Mouse (Mus musculus) embryonic facial prominence, embryonic 14.5 days (tissue): ENCODE measurements around the gene Gm49486. TPM values are rescaled to one million over a fixed set of nuclear protein-coding genes. Genes with fewer than 3 reads are reported as not detected.

Source experiments
- ATAC-seq: fragments of 200-750 bp; cut with Nextera tagmentation; 2 replicates; pipeline ENCODE4 v1.8.0; 2017; ENCODE audit warnings: low read depth, moderate number of reproducible peaks, moderate TSS enrichment
- DNase-seq: peaks from one replicate; pipeline ENCODE4 v3.0.0-alpha.2; 2015; ENCODE audit warnings: low spot score
- H3K27ac ChIP-seq: fragments of 300-500 bp; sonication (generic); replicated peaks from 2 replicates; pipeline ENCODE4 v1.5.1; 2014; ENCODE audit warnings: low read depth, mild to moderate bottlenecking, low read length, moderate library complexity
- H3K27me3 ChIP-seq: fragments of 300-500 bp; sonication (generic); replicated peaks from 2 replicates; pipeline ENCODE4 v1.6.1; 2014; ENCODE audit warnings: low read length; ENCODE audit not compliant: control insufficient read depth, insufficient read depth
- H3K36me3 ChIP-seq: fragments of 300-500 bp; sonication (generic); 2 replicates; pipeline ENCODE4 v1.6.1; 2014; ENCODE audit warnings: low read length, mixed read lengths; ENCODE audit not compliant: control insufficient read depth, insufficient read depth
- H3K4me1 ChIP-seq: fragments of 300-500 bp; sonication (generic); 2 replicates; pipeline ENCODE4 v1.6.1; 2014; ENCODE audit warnings: antibody characterized with exemption, low read length; ENCODE audit not compliant: control insufficient read depth, insufficient read depth
- H3K4me2 ChIP-seq: fragments of 300-500 bp; sonication (generic); 2 replicates; pipeline ENCODE4 v1.6.1; 2014; ENCODE audit warnings: low read depth, mild to moderate bottlenecking, low read length, moderate library complexity, mixed read lengths
- H3K4me3 ChIP-seq: fragments of 300-500 bp; sonication (generic); 2 replicates; pipeline ENCODE4 v1.5.1; 2014; ENCODE audit warnings: low read depth, mild to moderate bottlenecking, low read length
- H3K9ac ChIP-seq: fragments of 300-500 bp; sonication (generic); 2 replicates; pipeline ENCODE4 v1.6.1; 2014; ENCODE audit warnings: low read depth, mild to moderate bottlenecking, low read length, moderate library complexity, mixed read lengths
- H3K9me3 ChIP-seq: fragments of 300-500 bp; sonication (generic); 2 replicates; pipeline ENCODE4 v1.6.1; 2016; ENCODE audit warnings: low read length; ENCODE audit not compliant: control insufficient read depth
- WGBS: fragments of 180-500 bp; shearing (Covaris S2); extraction: QIAGEN DNeasy Blood & Tissue Kit; methylation state at CpG from one replicate; pipeline ENCODE4 v1.1.7; 2014; 5-methylcytosine and 5-hydroxymethylcytosine counted together
- polyA plus RNA-seq: library from polyadenylated mRNA; unstranded; fragments of >200 nt; fragmentation: Nextera tagmentation; extraction: Ambion mirVana; gene quantifications from 2 replicates; pipeline ENCODE4 v1.2.1, GENCODE M21; 2014

Gm49486 gene
- polyA plus RNA-seq, 1 experiment from 2014 or later: 1.1 TPM

- DNase-seq (no peak), ATAC-seq (no peak)
- Histone ChIP-seq H3K4me3 (no peak overlapping the region), H3K9me3 (no peaks in the 10 kb centered on the region), H3K36me3 (0 out of 2 replicates have a peak, but pooled peaks cover 5% of the 10 kb centered on the region), H3K4me1 (no peaks in the 10 kb centered on the region), H3K27ac (no peak overlapping the region), H3K4me2 (no peak overlapping the region), H3K27me3 (no peaks in the 10 kb centered on the region), H3K9ac (no peak overlapping the region)
- WGBS: 73% methylated on average over 2 of the region's 2 CpGs
These were observed 70.5 kb downstream of the Gm49486 start for GRCm38 (mm10) chr15:79299563-79300155.

- Histone ChIP-seq H3K9ac (no peak overlapping the region), H3K4me1 (no peaks in the 10 kb centered on the region), H3K36me3 (peaks cover 15% of the 10 kb centered on the region; the same call in 1 of the 2 replicates), H3K27me3 (no peaks in the 10 kb centered on the region), H3K9me3 (no peaks in the 10 kb centered on the region), H3K27ac (no peak overlapping the region), H3K4me2 (no peak overlapping the region), H3K4me3 (no peak overlapping the region)
- DNase-seq: no peak
- ATAC-seq: no peak
- 88% methylated on average over 4 of the region's 8 CpGs for WGBS
These were observed 74.5 kb downstream of the Gm49486 start for GRCm38 (mm10) chr15:79303725-79304124.

GRCm38 (mm10) chr15:79304832-79305231, 75.6 kb downstream of the Gm49486 start:
- Histone ChIP-seq H3K27ac (no peak overlapping the region), H3K9ac (no peak overlapping the region), H3K4me3 (no peak overlapping the region), H3K4me1 (no peaks in the 10 kb centered on the region), H3K27me3 (no peaks in the 10 kb centered on the region), H3K4me2 (no peak overlapping the region), H3K36me3 (peaks cover 15% of the 10 kb centered on the region; the same call in 1 of the 2 replicates), H3K9me3 (no peaks in the 10 kb centered on the region)
- DNase-seq: no peak
- ATAC-seq: no peak
- WGBS: 61% methylated on average over 3 of the region's 5 CpGs

GRCm38 (mm10) chr15:79306043-79306637, 76.9 kb downstream of the Gm49486 start:
- no peak overlapping the region for H3K27ac ChIP-seq
- DNase-seq (no peak), ATAC-seq (no peak)
- 79% methylated on average over 23 of the region's 23 CpGs for WGBS
- no peak overlapping the region for H3K9ac ChIP-seq
- no peaks in the 10 kb centered on the region for H3K27me3 ChIP-seq
- peaks cover 17% of the 10 kb centered on the region for H3K36me3 ChIP-seq
- no peaks in the 10 kb centered on the region for H3K9me3 ChIP-seq
- H3K4me3 ChIP-seq: no peak overlapping the region
- no peaks in the 10 kb centered on the region for H3K4me1 ChIP-seq
- no peak overlapping the region for H3K4me2 ChIP-seq

Other genes with a start within 250 kb of the Gm49486 start
- 168 and 202 TPM in 2 replicates for gene H1f0, start 200.9 kb upstream of the Gm49486 start, polyA plus RNA-seq
- not detected in 2 replicates for gene Galr3, start 187.5 kb upstream of the Gm49486 start, polyA plus RNA-seq
- 42.6 and 43.6 TPM in 2 replicates for gene Ankrd54, start 166.5 kb upstream of the Gm49486 start, polyA plus RNA-seq
- 197 and 220 TPM in 2 replicates for gene Eif3l, start 154.2 kb upstream of the Gm49486 start, polyA plus RNA-seq
- 10.5 and 10.8 TPM in 2 replicates for gene Micall1, start 120.5 kb upstream of the Gm49486 start, polyA plus RNA-seq
- gene Polr2f, start 88.4 kb upstream of the Gm49486 start, polyA plus RNA-seq: 305 TPM in 2 replicates
- 8.5 and 12.2 TPM in 2 replicates for gene 1700088E04Rik, start 88.1 kb upstream of the Gm49486 start, polyA plus RNA-seq
- gene Sox10, start 64.2 kb upstream of the Gm49486 start, polyA plus RNA-seq: 16.2 and 17.7 TPM in 2 replicates
- 18.1 and 21.3 TPM in 2 replicates for gene Pick1, start 218 bp upstream of the Gm49486 start, polyA plus RNA-seq
- 0.28 and 0.29 TPM in 2 replicates for gene Slc16a8, start 25.4 kb downstream of the Gm49486 start, polyA plus RNA-seq
- 5.6 and 6.9 TPM in 2 replicates for gene Baiap2l2, start 56.1 kb downstream of the Gm49486 start, polyA plus RNA-seq
- gene Pla2g6, start 99.0 kb downstream of the Gm49486 start, polyA plus RNA-seq: 13.3 and 14.6 TPM in 2 replicates
- 2.6 and 2.8 TPM in 2 replicates for gene Maff, start 117.2 kb downstream of the Gm49486 start, polyA plus RNA-seq
- 73.0 and 77.6 TPM in 2 replicates for gene Tmem184b, start 174.2 kb downstream of the Gm49486 start, polyA plus RNA-seq
- 75.3 and 76.3 TPM in 2 replicates for gene Csnk1e, start 226.2 kb downstream of the Gm49486 start, polyA plus RNA-seq